Mouse (Mus musculus) neural tube, embryonic 15.5 days (tissue): Measurements from ENCODE around the gene Kantr. TPM values are rescaled to one million over a fixed set of nuclear protein-coding genes. Genes with fewer than 3 reads are reported as not detected.

Source experiments
- ATAC-seq: fragments of 200-750 bp; cut with Nextera tagmentation; 2 replicates; pipeline ENCODE4 v1.8.0; 2017; ENCODE audit warnings: mild to moderate bottlenecking, moderate TSS enrichment, moderate library complexity; ENCODE audit not compliant: low FRiP score
- H3K27ac ChIP-seq: fragments of 300-500 bp; sonication (generic); replicated peaks from 2 replicates; pipeline ENCODE4 v1.5.1; 2015; ENCODE audit warnings: mild to moderate bottlenecking, inconsistent platforms
- H3K27me3 ChIP-seq: fragments of 300-500 bp; sonication (generic); replicated peaks from 2 replicates; pipeline ENCODE4 v1.6.1; 2015; ENCODE audit warnings: inconsistent platforms
- H3K36me3 ChIP-seq: fragments of 300-500 bp; sonication (generic); 2 replicates; pipeline ENCODE4 v1.6.1; 2015; ENCODE audit warnings: inconsistent platforms
- H3K4me1 ChIP-seq: fragments of 300-500 bp; sonication (generic); 2 replicates; pipeline ENCODE4 v1.6.1; 2015; ENCODE audit warnings: inconsistent platforms
- H3K4me2 ChIP-seq: fragments of 300-500 bp; sonication (generic); 2 replicates; pipeline ENCODE4 v1.6.1; 2015; ENCODE audit warnings: inconsistent platforms, mild to moderate bottlenecking, moderate library complexity
- H3K4me3 ChIP-seq: fragments of 300-500 bp; sonication (generic); replicated peaks from 2 replicates; pipeline ENCODE4 v1.5.1; 2015; ENCODE audit warnings: mild to moderate bottlenecking, inconsistent platforms
- H3K9ac ChIP-seq: fragments of 300-500 bp; sonication (generic); replicated peaks from 2 replicates; pipeline ENCODE4 v1.6.1; 2015; ENCODE audit warnings: mild to moderate bottlenecking, inconsistent platforms
- H3K9me3 ChIP-seq: fragments of 300-500 bp; sonication (generic); replicated peaks from 2 replicates; pipeline ENCODE4 v1.6.1; 2016; ENCODE audit warnings: inconsistent platforms
- WGBS: fragments of 180-500 bp; shearing (Covaris S2); methylation state at CpG from one replicate; pipeline ENCODE4 v1.1.7; 2015; ENCODE audit warnings: mixed read lengths; 5-methylcytosine and 5-hydroxymethylcytosine counted together
- polyA plus RNA-seq: library from polyadenylated mRNA; unstranded; fragments of >200 nt; fragmentation: Nextera tagmentation; extraction: Ambion mirVana; gene quantifications from 2 replicates; pipeline ENCODE4 v1.2.1, GENCODE M21; 2015

Gene Kantr
- polyA plus RNA-seq, 1 experiment from 2014 or later = 32.4 TPM

DNA sequence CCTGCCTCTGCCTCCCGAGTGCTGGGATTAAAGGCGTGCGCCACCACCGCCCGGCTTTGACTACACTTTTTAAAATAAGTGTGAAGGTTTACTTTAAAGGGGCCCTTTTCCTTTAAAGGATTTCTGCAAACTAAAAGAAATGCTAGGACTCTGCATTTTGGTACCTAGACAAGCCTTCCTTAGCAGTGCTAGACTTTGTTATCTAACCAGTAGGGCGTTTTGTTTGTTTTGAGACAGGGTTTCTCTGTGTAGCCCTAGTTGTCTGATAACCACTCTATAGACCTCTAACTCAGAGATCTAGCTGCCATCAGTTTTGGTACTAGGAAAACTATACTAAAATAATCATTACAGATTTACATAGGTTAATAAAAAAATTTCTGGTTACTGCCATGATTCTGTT, 47.9 kb downstream of the Kantr start:
- Histone ChIP-seq H3K9me3 (no peaks in the 10 kb centered on the region), H3K4me2 (no peak overlapping the region), H3K4me3 (no peak overlapping the region), H3K27me3 (0 out of 2 replicates have a peak, but pooled peaks cover 2% of the 10 kb centered on the region), H3K9ac (no peak overlapping the region), H3K27ac (no peak overlapping the region), H3K36me3 (peaks cover 15% of the 10 kb centered on the region; the same call in 1 of the 2 replicates), H3K4me1 (no peaks in the 10 kb centered on the region)
- no peak for ATAC-seq
- WGBS = 91% methylated on average over 6 of the region's 6 CpGs

- 97% methylated on average over 11 of the region's 11 CpGs for WGBS
- no peaks in the 10 kb centered on the region for H3K4me1 ChIP-seq
- H3K27me3 ChIP-seq = no peaks in the 10 kb centered on the region
- H3K9ac ChIP-seq = no peak overlapping the region
- H3K27ac ChIP-seq = no peak overlapping the region
- no peak for ATAC-seq
- H3K4me3 ChIP-seq = no peak overlapping the region
- no peaks in the 10 kb centered on the region for H3K9me3 ChIP-seq
- H3K36me3 ChIP-seq = peaks cover 86% of the 10 kb centered on the region
- H3K4me2 ChIP-seq = no peak overlapping the region
Observed at GRCm38 (mm10) chrX:152271189-152271588, 56.1 kb downstream of the Kantr start.

Other genes starting within 250 kb of the Kantr start
- 7.0 and 9.2 TPM in 2 replicates for gene Iqsec2, start 183.2 kb downstream of the Kantr start, polyA plus RNA-seq
- 27.3 and 29.4 TPM in 2 replicates for gene Kdm5c, start 94.5 kb downstream of the Kantr start, polyA plus RNA-seq
- 56.9 and 71.6 TPM in 2 replicates for gene Tspyl2, start 14.9 kb upstream of the Kantr start, polyA plus RNA-seq
- gene Gpr173, start 41.2 kb upstream of the Kantr start, polyA plus RNA-seq = 8.4 and 8.5 TPM in 2 replicates
- not detected in 2 replicates for gene Cldn34a, start 235.8 kb upstream of the Kantr start, polyA plus RNA-seq